Mouse (Mus musculus) embryonic facial prominence, embryonic 11.5 days (tissue): ENCODE measurements around the gene Kat8. TPM values are rescaled to one million over a fixed set of nuclear protein-coding genes. Genes with fewer than 3 reads are reported as not detected.
A peak's percentile ranks its signal among the peaks of the same experiment; 100 is the strongest.

Source experiments
- ATAC-seq: fragments of 200-750 bp; cut with Nextera tagmentation; replicated peaks from 2 replicates; pipeline ENCODE4 v1.8.0; 2017; ENCODE audit warnings: low read depth; ENCODE audit not compliant: insufficient number of reproducible peaks, low FRiP score, low TSS enrichment
- DNase-seq: peaks from one replicate; pipeline ENCODE4 v3.0.0-alpha.2; 2015; ENCODE audit warnings: low spot score
- H3K27ac ChIP-seq: fragments of 300-500 bp; sonication (generic); replicated peaks from 2 replicates; pipeline ENCODE4 v1.5.1; 2014; ENCODE audit warnings: mild to moderate bottlenecking, low read depth, low read length, control low read depth
- H3K27me3 ChIP-seq: fragments of 300-500 bp; sonication (generic); 2 replicates; pipeline ENCODE4 v1.6.1; 2014; ENCODE audit warnings: mild to moderate bottlenecking, low read length, moderate library complexity, mixed read lengths; ENCODE audit not compliant: control insufficient read depth, insufficient read depth
- H3K36me3 ChIP-seq: fragments of 300-500 bp; sonication (generic); replicated peaks from 2 replicates; pipeline ENCODE4 v1.6.1; 2014; ENCODE audit warnings: low read depth, mild to moderate bottlenecking, low read length, moderate library complexity, mixed read lengths; ENCODE audit not compliant: control insufficient read depth, insufficient read depth
- H3K4me1 ChIP-seq: fragments of 300-500 bp; sonication (generic); 2 replicates; pipeline ENCODE4 v1.6.1; 2014; ENCODE audit warnings: low read length, mixed read lengths; ENCODE audit not compliant: control insufficient read depth, insufficient read depth
- H3K4me2 ChIP-seq: fragments of 300-500 bp; sonication (generic); 2 replicates; pipeline ENCODE4 v1.6.1; 2014; ENCODE audit warnings: low read depth, mild to moderate bottlenecking, control low read depth, low read length, moderate library complexity
- H3K4me3 ChIP-seq: fragments of 300-500 bp; sonication (generic); 2 replicates; pipeline ENCODE4 v1.5.1; 2014; ENCODE audit warnings: low read depth, low read length, control low read depth
- H3K9ac ChIP-seq: fragments of 300-500 bp; sonication (generic); replicated peaks from 2 replicates; pipeline ENCODE4 v1.6.1; 2014; ENCODE audit warnings: mild to moderate bottlenecking, control low read depth, low read length
- H3K9me3 ChIP-seq: fragments of 300-500 bp; sonication (generic); replicated peaks from 2 replicates; pipeline ENCODE4 v1.6.1; 2016; ENCODE audit warnings: mild to moderate bottlenecking, low read length, inconsistent platforms, mixed read lengths; ENCODE audit not compliant: control insufficient read depth
- WGBS: fragments of 180-500 bp; shearing (Covaris S2); extraction: QIAGEN DNeasy Blood & Tissue Kit; methylation state at CpG from one replicate; pipeline ENCODE4 v1.1.7; 2014; 5-methylcytosine and 5-hydroxymethylcytosine counted together
- polyA plus RNA-seq: library from polyadenylated mRNA; unstranded; fragments of >200 nt; fragmentation: Nextera tagmentation; extraction: Ambion mirVana; gene quantifications from 2 replicates; pipeline ENCODE4 v1.2.1, GENCODE M21; 2014

The Kat8 gene
- polyA plus RNA-seq, 1 experiment from 2014 or later, result 55.2 TPM

GRCm38 (mm10) chr7:127928596-127928995, 16.3 kb downstream of the Kat8 start:
- H3K27ac ChIP-seq, result no peak overlapping the region
- H3K9ac ChIP-seq, result no peak overlapping the region; the same call in 1 of the 2 replicates
- H3K36me3 ChIP-seq, result no peaks in the 10 kb centered on the region; the same call in 1 of the 2 replicates
- no peak overlapping the region for H3K4me3 ChIP-seq
- H3K27me3 ChIP-seq, result peaks cover 4% of the 10 kb centered on the region; the same call in 1 of the 2 replicates
- WGBS, result 47% methylated on average over 5 of the region's 5 CpGs
- H3K9me3 ChIP-seq, result no peaks in the 10 kb centered on the region
- ATAC-seq (no peak), DNase-seq (no peak)
- H3K4me1 ChIP-seq, result no peaks in the 10 kb centered on the region; the same call in 1 of the 2 replicates
- peak overlapping the region; percentile 38; the same call in 1 of the 2 replicates for H3K4me2 ChIP-seq

- no peaks in the 10 kb centered on the region for H3K9me3 ChIP-seq
- DNase-seq (peak; percentile 25), ATAC-seq (no peak)
- no peak within 1 kb of the TSS for H3K27ac ChIP-seq
- peak within 1 kb of the TSS; percentile 51 for H3K9ac ChIP-seq
- H3K4me3 ChIP-seq, result peak within 1 kb of the TSS; percentile 11
- peak within 1 kb of the TSS; percentile 38; the same call in 1 of the 2 replicates for H3K4me2 ChIP-seq
- no peaks in the 10 kb centered on the region for H3K36me3 ChIP-seq
- peaks cover 4% of the 10 kb centered on the region; the same call in 1 of the 2 replicates for H3K27me3 ChIP-seq
- 10% methylated on average over 6 of the region's 6 CpGs for WGBS
- no peaks in the 10 kb centered on the region; the same call in 1 of the 2 replicates for H3K4me1 ChIP-seq
These were observed 17.6 kb downstream of the Kat8 start, which contains the start of gene Prss8 for GRCm38 (mm10) chr7:127929923-127930322. TSS of gene Prss8 (minus strand) at chr7:127930104.

GRCm38 (mm10) chr7:127930636-127931035, 18.3 kb downstream of the Kat8 start:
- H3K4me2 ChIP-seq, result no peak overlapping the region
- H3K9me3 ChIP-seq, result no peaks in the 10 kb centered on the region
- WGBS, result 78% methylated on average over 5 of the region's 5 CpGs
- H3K4me3 ChIP-seq, result no peak overlapping the region
- H3K4me1 ChIP-seq, result no peaks in the 10 kb centered on the region; the same call in 1 of the 2 replicates
- no peak overlapping the region for H3K9ac ChIP-seq
- no peak for ATAC-seq
- H3K36me3 ChIP-seq, result no peaks in the 10 kb centered on the region
- H3K27ac ChIP-seq, result no peak overlapping the region
- no peak for DNase-seq
- H3K27me3 ChIP-seq, result peaks cover 4% of the 10 kb centered on the region; the same call in 1 of the 2 replicates

- ATAC-seq (no peak), DNase-seq (peak; percentile 25)
- Histone ChIP-seq H3K27me3 (peaks cover 4% of the 10 kb centered on the region; the same call in 1 of the 2 replicates), H3K4me3 (no peak overlapping the region), H3K9me3 (no peaks in the 10 kb centered on the region), H3K4me1 (no peaks in the 10 kb centered on the region; the same call in 1 of the 2 replicates), H3K4me2 (no peak overlapping the region), H3K36me3 (no peaks in the 10 kb centered on the region), H3K9ac (no peak overlapping the region), H3K27ac (0 out of 2 replicates have a peak overlapping the region, but pooled peaks have one; percentile 41)
- WGBS, result 23% methylated on average over 13 of the region's 13 CpGs
These were observed 19.2 kb downstream of the Kat8 start for GRCm38 (mm10) chr7:127931351-127932135.

GRCm38 (mm10) chr7:127932273-127933031, 20.1 kb downstream of the Kat8 start:
- Histone ChIP-seq H3K4me2 (no peak overlapping the region), H3K4me1 (no peaks in the 10 kb centered on the region; the same call in 1 of the 2 replicates), H3K4me3 (no peak overlapping the region), H3K27ac (0 out of 2 replicates have a peak overlapping the region, but pooled peaks have one; percentile 41), H3K9ac (no peak overlapping the region), H3K36me3 (no peaks in the 10 kb centered on the region), H3K27me3 (peaks cover 4% of the 10 kb centered on the region; the same call in 1 of the 2 replicates), H3K9me3 (no peaks in the 10 kb centered on the region)
- ATAC-seq, result 0 out of 2 replicates have a peak, but pooled peaks have one; percentile 2
- WGBS, result 12% methylated on average over 13 of the region's 13 CpGs
- peak; percentile 53 for DNase-seq

GRCm38 (mm10) chr7:127934075-127934474, 21.8 kb downstream of the Kat8 start:
- Histone ChIP-seq H3K4me3 (no peak overlapping the region), H3K4me2 (no peak overlapping the region), H3K4me1 (no peaks in the 10 kb centered on the region; the same call in 1 of the 2 replicates), H3K27ac (no peak overlapping the region), H3K27me3 (no peaks in the 10 kb centered on the region), H3K36me3 (no peaks in the 10 kb centered on the region), H3K9me3 (no peaks in the 10 kb centered on the region), H3K9ac (no peak overlapping the region)
- 84% methylated on average over 5 of the region's 5 CpGs for WGBS
- DNase-seq (no peak), ATAC-seq (no peak)

GRCm38 (mm10) chr7:127935028-127935722, 22.9 kb downstream of the Kat8 start:
- Histone ChIP-seq H3K9ac (peak overlapping the region; percentile 80), H3K27me3 (no peaks in the 10 kb centered on the region), H3K9me3 (no peaks in the 10 kb centered on the region), H3K4me3 (peak overlapping the region; percentile 71), H3K36me3 (no peaks in the 10 kb centered on the region), H3K4me2 (peak overlapping the region; percentile 97), H3K4me1 (no peaks in the 10 kb centered on the region), H3K27ac (peak overlapping the region; percentile 47; the same call in 1 of the 2 replicates)
- peak; percentile 85 for ATAC-seq
- WGBS, result 6% methylated on average over 32 of the region's 32 CpGs
- peak; percentile 96 for DNase-seq
